Mouse (Mus musculus) lung, postnatal 14 days (tissue): Measurements from ENCODE around the gene Hid1.

Experiments used
- DNase-seq: peaks from one replicate; pipeline ENCODE4 v3.0.0; 2021

Gene Hid1

DNA sequence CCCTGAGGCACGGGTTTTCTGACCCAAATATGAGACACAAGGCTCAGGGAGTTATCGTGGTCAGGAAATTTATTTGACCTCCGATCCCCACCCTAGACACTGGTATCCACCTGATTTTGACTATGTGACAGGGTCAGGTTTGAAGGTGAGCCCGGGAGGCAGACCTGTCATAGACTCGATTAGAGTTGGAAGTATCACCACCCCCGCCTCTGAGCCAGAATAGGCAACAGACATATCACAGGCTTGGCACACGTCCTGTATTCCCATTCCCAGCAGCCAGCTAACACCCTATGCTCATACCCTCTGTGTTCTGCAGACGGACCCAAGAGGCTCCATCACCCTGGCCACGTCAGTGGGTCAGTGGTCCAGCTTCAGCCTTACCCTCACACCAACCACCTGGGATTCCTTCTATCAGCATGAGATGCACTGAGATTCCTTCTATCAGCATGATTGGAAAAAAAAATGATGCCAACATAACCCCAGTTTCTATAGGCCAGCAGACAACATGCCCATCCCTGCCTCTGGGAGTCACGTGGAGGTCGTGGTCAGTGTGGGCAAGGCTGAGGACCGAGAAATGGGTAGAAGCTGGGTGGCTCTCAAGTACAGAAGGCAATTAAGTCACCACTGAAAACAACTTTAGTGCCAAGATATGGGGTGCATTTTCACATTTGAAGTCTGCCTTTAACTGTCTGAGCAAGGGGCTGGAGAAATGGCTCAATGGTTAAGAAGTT is 7.3 kb upstream of the Hid1 start:
- no peak for DNase-seq

DNA sequence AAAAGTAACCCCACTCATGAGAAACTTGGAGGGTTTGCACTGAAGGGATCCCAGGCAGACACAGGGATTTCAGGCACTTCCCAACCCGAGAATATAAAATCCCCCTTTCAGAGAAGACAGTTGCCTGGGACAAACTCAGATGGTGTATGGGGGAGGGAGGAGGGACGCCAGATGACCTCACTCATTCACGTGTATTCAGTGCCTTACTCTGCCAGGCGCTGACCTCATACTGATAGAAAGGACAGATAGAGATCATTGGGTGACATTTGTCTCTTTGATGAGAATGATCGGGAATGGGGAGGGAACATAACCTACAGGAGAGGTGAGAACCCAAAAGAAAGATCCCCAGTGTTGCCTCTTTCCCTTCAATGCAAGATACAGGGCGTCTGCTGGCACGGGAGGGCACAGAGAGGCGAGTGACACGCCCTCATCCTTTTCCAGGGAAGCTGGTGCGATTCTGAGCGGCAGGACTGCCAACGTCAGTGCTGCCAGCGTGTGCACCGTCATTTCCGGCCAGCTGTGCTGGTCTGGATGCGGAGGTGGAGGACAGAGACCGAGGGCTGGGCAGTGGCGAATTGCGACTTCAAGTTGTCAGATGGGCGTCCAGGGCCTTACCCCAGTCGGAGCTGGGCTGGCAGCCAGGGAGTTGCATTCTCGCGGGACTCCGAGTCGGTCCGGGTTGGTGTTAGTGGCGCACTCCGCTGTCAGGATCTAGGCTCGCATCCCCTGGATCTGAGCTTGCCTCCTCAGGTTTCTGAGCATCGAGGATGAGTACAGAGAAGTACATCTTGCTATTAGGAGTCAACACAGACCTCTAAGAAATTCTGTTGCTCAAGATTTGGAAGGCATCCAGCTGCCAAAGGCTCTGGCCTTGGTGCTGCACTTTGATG is 6.5 kb upstream of the Hid1 start:
- peak; percentile 73 for DNase-seq

- no peak for DNase-seq
These were observed 5.2 kb upstream of the Hid1 start for GRCm38 (mm10) chr11:115372737-115373136.

DNA sequence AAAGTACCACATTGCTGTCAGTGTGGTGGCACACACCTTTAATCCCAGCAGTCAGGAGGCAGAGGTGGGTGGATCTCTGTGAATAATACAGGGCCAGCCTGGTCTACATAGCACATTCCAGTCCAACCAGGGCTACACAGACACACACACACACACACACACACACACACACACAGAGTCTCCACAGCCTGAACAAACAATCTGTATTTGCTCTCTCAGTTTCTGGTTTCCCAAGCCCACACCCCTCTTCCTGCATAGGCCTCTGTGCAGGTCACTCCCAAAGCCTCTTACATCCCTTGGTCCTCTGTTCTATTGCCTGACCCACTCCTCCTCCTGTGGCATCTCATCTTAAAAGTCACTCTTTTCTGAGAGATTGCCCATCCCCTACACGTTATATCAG is 4.5 kb upstream of the Hid1 start:
- DNase-seq, result no peak

DNA sequence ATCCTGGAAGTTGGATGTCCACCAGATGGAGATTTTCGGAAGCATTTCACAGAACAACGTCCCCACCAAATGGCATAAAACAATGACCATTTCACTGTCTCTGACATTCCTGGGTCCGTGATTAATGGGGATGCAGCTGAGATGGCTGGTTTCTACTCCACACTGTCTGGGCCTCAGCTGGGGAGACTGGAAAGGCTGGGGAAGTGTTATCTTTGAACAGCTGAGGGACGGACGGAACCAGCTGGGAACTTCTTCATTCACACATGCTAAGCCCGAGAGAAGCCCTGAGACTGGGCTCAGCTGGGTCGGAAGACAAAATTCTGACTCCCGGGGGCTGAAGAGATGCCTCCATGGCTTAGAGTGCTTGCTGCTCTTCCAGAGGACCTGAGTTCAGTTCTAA is 3.8 kb upstream of the Hid1 start:
- DNase-seq, result no peak

DNA sequence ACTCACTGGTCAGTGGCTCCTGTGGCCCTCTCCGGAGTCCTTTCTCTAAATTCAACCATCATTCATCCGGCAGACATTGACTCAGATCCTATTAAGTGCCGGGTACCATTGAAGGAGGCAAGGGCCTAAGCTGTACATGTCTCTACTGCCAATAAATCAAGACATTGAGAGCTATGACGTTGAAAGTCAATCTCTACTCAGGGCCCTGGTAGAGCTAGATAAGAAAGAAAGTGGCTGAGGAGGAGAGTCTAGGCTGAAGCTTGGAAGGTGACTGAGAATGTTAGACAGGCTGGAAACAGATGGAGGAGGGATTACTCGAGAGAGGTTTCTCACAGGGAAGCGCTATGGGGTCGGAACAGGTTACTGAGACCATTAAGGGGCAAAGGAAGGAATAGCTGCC is 2.8 kb upstream of the Hid1 start:
- DNase-seq, result no peak

DNA sequence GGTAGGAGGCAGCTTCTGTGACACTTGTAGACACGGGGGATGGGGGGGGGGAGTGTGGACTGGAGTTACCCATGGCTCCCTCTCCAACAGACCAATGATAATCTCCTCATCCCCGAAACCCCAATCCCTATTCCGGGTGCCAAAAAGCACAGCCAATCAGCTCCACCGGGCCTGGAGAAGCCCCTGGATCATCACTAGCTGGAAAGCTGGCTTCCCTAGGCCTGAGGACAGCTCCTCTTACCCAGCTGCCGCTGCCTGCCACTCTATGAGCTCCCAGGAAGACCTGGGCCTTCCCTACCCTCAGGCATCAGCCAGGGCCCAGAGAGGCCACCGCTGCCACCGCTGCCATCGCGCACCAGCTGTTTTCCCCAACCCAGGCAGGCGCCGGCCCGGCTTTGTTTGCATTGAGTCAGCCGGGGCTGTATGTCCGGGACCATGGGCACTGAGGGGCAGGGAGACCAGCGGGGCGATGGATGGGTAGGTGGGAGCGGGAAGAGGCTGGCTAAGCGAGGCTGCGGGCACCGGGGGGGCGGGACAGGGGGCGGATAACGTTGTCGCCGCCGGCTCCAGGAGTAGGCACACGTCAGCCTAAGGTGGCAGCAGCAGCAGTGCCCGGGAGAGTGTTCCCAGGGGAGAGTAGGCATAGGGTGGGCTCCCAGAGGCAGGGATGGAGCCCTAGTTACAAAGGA is 706 bp downstream of the Hid1 start:
- DNase-seq, result no peak

- no peak for DNase-seq
These were observed 1.4 kb downstream of the Hid1 start for GRCm38 (mm10) chr11:115366039-115366705.

DNA sequence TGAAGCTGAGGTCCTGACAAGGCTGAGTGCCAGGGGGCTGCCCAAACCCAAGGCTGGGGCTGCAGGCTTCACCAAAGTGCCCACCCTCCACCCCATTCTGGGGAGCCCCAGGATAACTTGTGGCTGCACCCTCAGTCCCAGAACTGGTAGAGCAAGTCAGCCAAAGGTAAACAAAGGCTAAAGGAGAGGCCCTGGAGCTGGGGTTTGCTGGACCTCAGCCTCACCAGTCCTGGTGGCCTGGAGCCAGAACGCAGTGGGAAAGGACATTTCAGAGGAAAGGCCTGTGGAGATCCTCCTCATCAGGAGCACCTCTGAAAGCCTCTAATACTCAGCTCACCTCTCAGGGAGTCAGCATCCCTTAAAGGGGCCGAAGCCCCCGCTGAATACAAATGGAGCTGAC is 3.4 kb downstream of the Hid1 start:
- no peak for DNase-seq

- DNase-seq, result no peak
These were observed 7.8 kb downstream of the Hid1 start for GRCm38 (mm10) chr11:115359726-115360125.

DNA sequence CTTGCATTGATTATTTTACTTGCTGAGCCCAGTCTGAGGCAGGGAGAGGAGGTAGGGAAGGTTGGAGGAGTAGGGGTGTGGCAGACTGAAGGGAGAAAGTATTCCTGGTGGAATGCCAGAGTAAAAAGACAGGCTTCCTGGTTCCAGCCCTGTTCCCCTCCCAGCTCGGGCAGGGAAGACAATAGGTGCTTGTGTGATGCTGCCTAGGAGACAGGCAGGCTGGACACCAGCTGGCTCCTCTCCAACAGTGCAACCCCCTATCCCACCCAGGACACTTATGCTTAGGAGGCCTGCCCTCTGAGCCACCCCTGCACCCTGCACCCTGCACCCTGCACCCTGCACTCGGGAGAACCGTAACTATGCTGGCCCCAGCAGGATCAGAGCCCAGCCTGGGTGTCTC is 8.3 kb downstream of the Hid1 start:
- DNase-seq, result no peak

DNA sequence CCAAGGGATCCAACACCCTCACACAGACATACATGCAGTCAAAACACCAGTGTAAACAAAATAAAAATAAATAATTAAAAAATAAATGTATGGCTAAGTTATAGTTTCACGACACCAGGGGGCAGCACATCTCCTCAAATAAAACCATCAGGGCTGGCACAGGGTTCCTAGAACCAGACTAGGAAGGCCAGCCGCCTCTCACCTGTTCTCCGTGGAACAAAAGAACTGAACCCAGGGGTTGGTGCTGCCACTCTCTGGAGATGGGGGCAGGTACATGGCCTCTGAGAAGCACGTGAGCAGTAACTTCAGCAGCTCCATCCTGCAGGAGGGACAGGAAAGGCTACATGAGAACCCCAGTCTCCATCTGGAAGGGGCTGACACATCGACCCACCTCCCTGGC is 9.1 kb downstream of the Hid1 start:
- DNase-seq, result peak; percentile 83

- peak; percentile 78 for DNase-seq
These were observed 13.4 kb downstream of the Hid1 start for GRCm38 (mm10) chr11:115354183-115354582.

GRCm38 (mm10) chr11:115353375-115353774 is 14.2 kb downstream of the Hid1 start:
- DNase-seq, result no peak

- no peak for DNase-seq
These were observed 17.6 kb downstream of the Hid1 start for GRCm38 (mm10) chr11:115349976-115350375.

GRCm38 (mm10) chr11:115348681-115349248 is 18.8 kb downstream of the Hid1 start:
- no peak for DNase-seq

- DNase-seq, result no peak
These were observed 22.0 kb downstream of the Hid1 start for GRCm38 (mm10) chr11:115345515-115345914.

DNA sequence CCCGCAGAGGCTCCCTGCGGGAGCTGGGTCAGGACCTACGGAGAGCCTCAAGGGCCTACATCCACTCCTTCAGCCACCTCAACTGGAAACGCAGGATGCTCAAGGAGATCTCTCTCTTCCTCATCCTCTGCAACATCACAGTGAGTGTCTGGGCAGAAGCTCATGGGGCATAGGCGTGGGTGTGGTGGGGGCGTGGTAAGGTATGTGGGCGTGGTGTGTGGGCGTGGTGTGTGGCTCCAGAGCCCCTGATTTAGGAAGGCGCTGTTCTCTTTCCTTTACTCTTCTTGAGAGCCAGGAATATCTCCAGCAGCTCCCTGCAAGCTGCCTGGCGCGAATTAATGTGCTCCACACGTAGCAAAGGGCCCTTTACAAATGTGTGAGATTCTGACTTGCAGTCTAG is 22.6 kb downstream of the Hid1 start:
- no peak for DNase-seq

- DNase-seq, result no peak
These were observed 25.7 kb downstream of the Hid1 start for GRCm38 (mm10) chr11:115341866-115342265.

DNA sequence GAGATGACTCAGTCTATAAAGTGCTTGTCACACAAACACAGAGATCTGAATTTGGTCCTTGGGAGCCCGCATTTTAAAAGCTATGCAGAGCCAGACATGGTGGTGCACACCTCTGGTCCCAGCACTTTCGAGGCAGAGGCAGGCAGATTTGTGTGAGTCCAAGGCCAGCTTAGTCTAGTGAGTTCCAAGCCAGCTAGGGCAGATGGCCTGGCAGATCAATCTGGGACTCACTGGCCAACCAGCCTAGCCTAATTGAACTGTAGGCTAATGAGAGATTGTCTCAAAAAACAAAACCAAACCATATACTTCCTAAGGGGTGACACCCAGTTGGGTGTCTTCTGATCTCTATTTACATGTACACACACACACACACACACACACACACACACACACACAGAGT is 26.3 kb downstream of the Hid1 start:
- DNase-seq, result no peak

- no peak for DNase-seq
These were observed 29.7 kb downstream of the Hid1 start for GRCm38 (mm10) chr11:115337826-115338225.

GRCm38 (mm10) chr11:115337350-115337749 is 30.2 kb downstream of the Hid1 start:
- DNase-seq, result no peak

- DNase-seq, result no peak
These were observed 31.4 kb downstream of the Hid1 start for GRCm38 (mm10) chr11:115336115-115336514.
